Mouse (Mus musculus): ENCODE results near the gene Actl11.

GRCm38 (mm10) chr9:107888267-107888850 is 39.9 kb upstream of the Actl11 start:
- no peak for TF ChIP-seq CTCF (IDR thresholded peaks at IDR 0.05; ENCODE audit: borderline replicate concordance, insufficient read depth, low read depth, low read length)
- no peak for TF ChIP-seq POLR2A (IDR thresholded peaks at IDR 0.05; ENCODE audit: borderline replicate concordance, insufficient read depth, low read length)
